Mouse (Mus musculus) MEL (cell line): ENCODE results near the gene Def8. TPM values are rescaled to one million over a fixed set of nuclear protein-coding genes. Genes with fewer than 3 reads are reported as not detected.
A peak's percentile ranks its signal among the peaks of the same experiment; 100 is the strongest.

Experiments
- DNase-seq: peaks from one replicate; pipeline ENCODE4 v3.0.0; 2011; ENCODE audit warnings: low read depth, low spot score
- H3K27ac ChIP-seq: 2 replicates; pipeline ENCODE4 v1.5.1; 2012; ENCODE audit warnings: low read depth, mild to moderate bottlenecking, control low read depth, low read length, moderate library complexity; ENCODE audit not compliant: control insufficient read depth
- H3K27me3 ChIP-seq, 2 experiments: fragments of 150-350 bp in 1 of 2; sonication (generic) in 1 of 2; 2 replicates each; pipeline ENCODE4 v1.6.1; 2012; ENCODE audit warnings: low read length in 2 of 2, mild to moderate bottlenecking in 2 of 2, improper control_type of control experiment in 1 of 2, moderate library complexity in 1 of 2; ENCODE audit not compliant: insufficient read depth in 2 of 2, control insufficient read depth in 1 of 2
- H3K36me3 ChIP-seq, 2 experiments: 2 replicates each; pipeline ENCODE4 v1.6.1; 2012 to 2014; ENCODE audit warnings: low read length in 2 of 2, improper control_type of control experiment in 1 of 2, inconsistent platforms in 1 of 2, mild to moderate bottlenecking in 1 of 2; ENCODE audit not compliant: insufficient read depth in 2 of 2, control insufficient read depth in 1 of 2
- H3K4me1 ChIP-seq, 2 experiments: fragments of 150-350 bp in 1 of 2; sonication (generic) in 1 of 2; 2 replicates each; pipeline ENCODE4 v1.6.1; 2012; ENCODE audit warnings: low read length in 2 of 2, improper control_type of control experiment in 1 of 2, mild to moderate bottlenecking in 1 of 2; ENCODE audit not compliant: insufficient read depth in 2 of 2, control insufficient read depth in 1 of 2
- H3K4me3 ChIP-seq, 2 experiments: fragments of 150-350 bp in 1 of 2; sonication (generic) in 1 of 2; 2 replicates each; pipeline ENCODE4 v1.5.1; 2012; ENCODE audit warnings: low read depth in 2 of 2, low read length in 2 of 2, mild to moderate bottlenecking in 2 of 2, moderate library complexity in 2 of 2, control low read depth in 1 of 2, improper control_type of control experiment in 1 of 2; ENCODE audit not compliant: control insufficient read depth in 1 of 2, insufficient read depth in 1 of 2
- H3K79me2 ChIP-seq: 2 replicates; pipeline ENCODE4 v1.6.1; 2012; ENCODE audit warnings: mild to moderate bottlenecking, low read length, moderate library complexity; ENCODE audit not compliant: control insufficient read depth, poor library complexity, insufficient read depth
- H3K9ac ChIP-seq: 2 replicates; pipeline ENCODE4 v1.6.1; 2012; ENCODE audit warnings: low read depth, mild to moderate bottlenecking, control low read depth, low read length, moderate library complexity; ENCODE audit not compliant: control insufficient read depth, poor library complexity, severe bottlenecking
- H3K9me3 ChIP-seq: fragments of 150-350 bp; sonication (generic); replicated peaks from 2 replicates; pipeline ENCODE4 v1.6.1; 2012; ENCODE audit warnings: mild to moderate bottlenecking, low read length, improper control_type of control experiment, moderate library complexity; ENCODE audit not compliant: insufficient read depth
- CHD1 ChIP-seq: IDR thresholded peaks from 2 replicates; pipeline ENCODE4 v1.6.1; 2012; ENCODE audit warnings: low read depth, mild to moderate bottlenecking, inconsistent platforms, low read length, improper control_type of control experiment
- EP300 ChIP-seq, 2 experiments: IDR thresholded peaks; 2 replicates each; pipeline ENCODE4 v1.6.1; 2011; ENCODE audit warnings: improper control_type of control experiment in 2 of 2, low read length in 2 of 2, low read depth in 1 of 2, mild to moderate bottlenecking in 1 of 2
- ETS1 ChIP-seq: IDR thresholded peaks from 2 replicates; pipeline ENCODE4 v1.6.1; 2012; ENCODE audit warnings: low read depth, mild to moderate bottlenecking, inconsistent platforms, low read length, improper control_type of control experiment, moderate library complexity
- GATA1 ChIP-seq: IDR thresholded peaks from 2 replicates; pipeline ENCODE4 v1.6.1; 2011; ENCODE audit warnings: low read depth, low read length, improper control_type of control experiment
- HCFC1 ChIP-seq: IDR thresholded peaks from 2 replicates; pipeline ENCODE4 v1.6.1; 2012; ENCODE audit warnings: low read depth, mild to moderate bottlenecking, inconsistent platforms, low read length, improper control_type of control experiment, moderate library complexity
- MAFK ChIP-seq: IDR thresholded peaks from 2 replicates; pipeline ENCODE4 v1.6.1; 2011; ENCODE audit warnings: low read depth, mild to moderate bottlenecking, low read length, improper control_type of control experiment, borderline replicate concordance
- MAZ ChIP-seq: IDR thresholded peaks from 2 replicates; pipeline ENCODE4 v1.6.1; 2012; ENCODE audit warnings: low read depth, mild to moderate bottlenecking, inconsistent platforms, low read length, improper control_type of control experiment
- MXI1 ChIP-seq: IDR thresholded peaks from 2 replicates; pipeline ENCODE4 v1.6.1; 2011; ENCODE audit warnings: mild to moderate bottlenecking, low read depth, low read length, improper control_type of control experiment
- MYB ChIP-seq: IDR thresholded peaks from 2 replicates; pipeline ENCODE4 v1.6.1; 2011; ENCODE audit warnings: mild to moderate bottlenecking, low read depth, low read length, improper control_type of control experiment
- MYC ChIP-seq: IDR thresholded peaks from 2 replicates; pipeline ENCODE4 v1.6.1; 2011; ENCODE audit warnings: low read depth, mild to moderate bottlenecking, low read length, improper control_type of control experiment, moderate library complexity
- POLR2A ChIP-seq, 2 experiments: IDR thresholded peaks; 2 replicates each; pipeline ENCODE4 v1.6.1; 2011 to 2012; ENCODE audit warnings: low read length in 2 of 2, mild to moderate bottlenecking in 2 of 2, control low read depth in 1 of 2, improper control_type of control experiment in 1 of 2, low read depth in 1 of 2, moderate library complexity in 1 of 2; ENCODE audit not compliant: control insufficient read depth in 1 of 2, insufficient read depth in 1 of 2, poor library complexity in 1 of 2
- POLR2AphosphoS2 ChIP-seq: IDR thresholded peaks from 2 replicates; pipeline ENCODE4 v1.6.1; 2011; ENCODE audit warnings: low read length, improper control_type of control experiment
- RCOR1 ChIP-seq: IDR thresholded peaks from 2 replicates; pipeline ENCODE4 v1.6.1; 2012; ENCODE audit warnings: low read depth, mild to moderate bottlenecking, inconsistent platforms, low read length, improper control_type of control experiment
- SIN3A ChIP-seq: IDR thresholded peaks from 2 replicates; pipeline ENCODE4 v1.6.1; 2012; ENCODE audit warnings: low read length, improper control_type of control experiment, inconsistent platforms
- SMC3 ChIP-seq: IDR thresholded peaks from 2 replicates; pipeline ENCODE4 v1.6.1; 2011; ENCODE audit warnings: low read depth, low read length, improper control_type of control experiment
- TAL1 ChIP-seq: IDR thresholded peaks from 2 replicates; pipeline ENCODE4 v1.6.1; 2012; ENCODE audit warnings: mild to moderate bottlenecking, inconsistent platforms, low read length, moderate library complexity, mixed read lengths
- TBP ChIP-seq: IDR thresholded peaks from 2 replicates; pipeline ENCODE4 v1.8.0; 2011; ENCODE audit warnings: low read depth, low read length, improper control_type of control experiment
- TCF12 ChIP-seq: IDR thresholded peaks from 2 replicates; pipeline ENCODE4 v1.6.1; 2014; ENCODE audit warnings: low read depth, mild to moderate bottlenecking, inconsistent platforms, low read length, improper control_type of control experiment, moderate library complexity
- UBTF ChIP-seq: IDR thresholded peaks from 2 replicates; pipeline ENCODE4 v1.6.1; 2012; ENCODE audit warnings: low read depth, mild to moderate bottlenecking, inconsistent platforms, low read length, improper control_type of control experiment, moderate library complexity, borderline replicate concordance; ENCODE audit not compliant: insufficient read depth
- USF1 ChIP-seq: IDR thresholded peaks from 2 replicates; pipeline ENCODE4 v1.6.1; 2014; ENCODE audit warnings: low read depth, mild to moderate bottlenecking, inconsistent platforms, low read length, improper control_type of control experiment, moderate library complexity
- USF2 ChIP-seq, 2 experiments: IDR thresholded peaks; 2 replicates each; pipeline ENCODE4 v1.6.1; 2011 to 2012; ENCODE audit warnings: improper control_type of control experiment in 2 of 2, low read length in 2 of 2, borderline replicate concordance in 1 of 2, inconsistent platforms in 1 of 2, low read depth in 1 of 2, mild to moderate bottlenecking in 1 of 2; ENCODE audit not compliant: insufficient read depth in 1 of 2
- ZKSCAN1 ChIP-seq: IDR thresholded peaks from 2 replicates; pipeline ENCODE4 v1.6.1; 2012; ENCODE audit warnings: low read depth, mild to moderate bottlenecking, inconsistent platforms, low read length, improper control_type of control experiment, moderate library complexity
- ZNF384 ChIP-seq: IDR thresholded peaks from 2 replicates; pipeline ENCODE4 v1.6.1; 2012; ENCODE audit warnings: low read depth, mild to moderate bottlenecking, inconsistent platforms, low read length, improper control_type of control experiment
- polyA plus RNA-seq, 2 experiments: library from polyadenylated mRNA; stranded (reverse) in 1 of 2; unstranded in 1 of 2; fragments of >175 nt in 1 of 2; fragments of >200 nt in 1 of 2; gene quantifications; 2 replicates each; pipeline versions ENCODE4 v1.2.1 to v1.2.4; 2012; ENCODE audit warnings: low replicate concordance in 2 of 2, low read depth in 1 of 2; ENCODE audit not compliant: insufficient read length in 2 of 2, insufficient read depth in 1 of 2, missing spikeins in 1 of 2
- total RNA-seq: library from RNA; depleted of rRNA; stranded (reverse); fragments of 300-350 nt; gene quantifications from 2 replicates; pipeline ENCODE4 v1.2.3, GENCODE M21; 2012

Def8 gene
- total and polyA plus RNA-seq, 3 experiments = 26.0 to 34.0 TPM; not detected in 1

DNA sequence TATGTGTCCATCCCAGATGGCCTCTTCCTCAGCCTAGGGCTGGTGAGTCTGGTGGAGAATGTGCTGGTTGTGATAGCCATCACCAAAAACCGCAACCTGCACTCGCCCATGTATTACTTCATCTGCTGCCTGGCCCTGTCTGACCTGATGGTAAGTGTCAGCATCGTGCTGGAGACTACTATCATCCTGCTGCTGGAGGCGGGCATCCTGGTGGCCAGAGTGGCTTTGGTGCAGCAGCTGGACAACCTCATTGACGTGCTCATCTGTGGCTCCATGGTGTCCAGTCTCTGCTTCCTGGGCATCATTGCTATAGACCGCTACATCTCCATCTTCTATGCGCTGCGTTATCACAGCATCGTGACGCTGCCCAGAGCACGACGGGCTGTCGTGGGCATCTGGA is 15.7 kb upstream of the Def8 start:
- Histone ChIP-seq H3K79me2 (no peaks in the 10 kb centered on the region), H3K4me3 (no peak overlapping the region), H3K36me3 (peaks cover 0 to 37% of the 10 kb centered on the region in 2 experiments; a peak in 2 of 4 replicates), H3K4me1 (peaks cover 2 to 51% of the 10 kb centered on the region in 2 experiments), H3K9me3 (no peaks in the 10 kb centered on the region), H3K9ac (no peak overlapping the region), H3K27ac (no peak overlapping the region), H3K27me3 (no peaks in the 10 kb centered on the region)
- TF ChIP-seq MAZ = 0 out of 2 replicates have a peak, but pooled peaks have one; percentile 18
- TF ChIP-seq USF1 = no peak
- no peak for DNase-seq

DNA sequence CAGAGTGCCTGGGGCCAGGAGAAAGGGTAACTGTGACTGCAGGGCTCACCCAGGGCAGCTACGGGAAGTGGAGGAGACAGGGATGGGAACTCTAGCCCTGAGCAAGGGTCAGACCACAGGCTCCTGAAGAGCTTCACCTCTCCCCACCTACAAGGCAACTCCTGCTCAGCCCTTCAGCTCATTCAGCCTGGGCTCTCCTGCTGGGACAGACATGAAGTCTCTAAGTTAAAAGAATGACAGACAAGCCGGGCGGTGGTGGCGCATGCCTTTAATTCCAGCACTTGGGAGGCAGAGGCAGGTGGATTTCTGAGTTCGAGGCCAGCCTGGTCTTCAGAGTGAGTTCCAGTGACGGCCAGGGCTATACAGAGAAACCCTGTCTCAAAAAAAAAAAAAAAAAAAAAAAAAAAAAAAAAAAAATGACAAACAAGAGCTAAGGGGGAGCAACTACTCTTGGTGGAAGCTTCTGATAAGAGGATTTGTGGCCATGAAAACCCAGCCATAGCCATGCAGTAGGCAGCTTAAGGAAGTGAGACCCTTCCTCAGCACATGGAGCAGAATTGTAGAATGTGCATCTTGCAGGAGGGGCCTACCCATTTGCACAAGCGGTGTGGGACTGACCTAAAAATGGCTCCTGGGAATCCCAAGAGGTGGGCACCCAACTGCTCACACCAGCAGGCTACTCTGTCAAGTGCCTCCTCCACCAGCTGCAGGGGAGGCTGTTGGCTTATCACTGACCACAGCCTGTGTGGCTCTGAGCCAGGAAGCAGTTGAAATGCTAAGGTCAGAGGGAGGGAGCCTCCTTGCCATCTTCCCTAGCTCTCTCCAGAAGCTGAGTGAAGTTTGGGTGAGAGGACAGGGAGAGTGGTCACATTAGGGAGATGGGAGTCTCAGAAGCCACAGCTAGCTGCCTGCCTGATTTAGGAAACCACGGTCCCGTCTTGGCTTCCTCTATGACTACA is 14.5 kb upstream of the Def8 start:
- peak overlapping the region; percentile 60 for H3K27ac ChIP-seq
- peaks cover 2 to 52% of the 10 kb centered on the region in 2 experiments for H3K4me1 ChIP-seq
- no peaks in the 10 kb centered on the region for H3K79me2 ChIP-seq
- no peak overlapping the region for H3K4me3 ChIP-seq
- H3K36me3 ChIP-seq = peaks cover 0 to 37% of the 10 kb centered on the region in 2 experiments; a peak in 2 of 4 replicates
- 0 out of 2 replicates have a peak overlapping the region, but pooled peaks have one; percentile 6 for H3K9ac ChIP-seq
- no peaks in the 10 kb centered on the region for H3K27me3 ChIP-seq
- H3K9me3 ChIP-seq = no peaks in the 10 kb centered on the region
- DNase-seq = peak; percentile 85
- peak; percentile 61 to 80; a peak in 3 of 4 replicates for TF ChIP-seq EP300 (IDR thresholded peaks at IDR 0.05; ENCODE audit: low read depth in 1 of 2, low read length in 2 of 2)
- TF ChIP-seq ETS1 = peak; percentile 72
- TF ChIP-seq MAFK = no peak
- TF ChIP-seq TAL1 = peak; percentile 90
- no peak for TF ChIP-seq UBTF
- no peak for TF ChIP-seq USF2 (IDR thresholded peaks at IDR 0.05; ENCODE audit: borderline replicate concordance in 1 of 2, insufficient read depth in 1 of 2, low read depth in 1 of 2, low read length in 2 of 2)
- peak; percentile 95 for TF ChIP-seq ZNF384
- peak; percentile 49; the same call in 1 of the 2 replicates for TF ChIP-seq RCOR1
- no peak for TF ChIP-seq CHD1
- TF ChIP-seq MAZ = no peak
- peak; percentile 58 for TF ChIP-seq MYB
- peak; percentile 45; the same call in 1 of the 2 replicates for TF ChIP-seq MXI1
- no peak for TF ChIP-seq HCFC1
- no peak; the same call in 1 of the 2 replicates for TF ChIP-seq MYC
- TF ChIP-seq SMC3 = no peak
- TF ChIP-seq GATA1 = peak; percentile 37; the same call in 1 of the 2 replicates
- no peak for TF ChIP-seq POLR2A (IDR thresholded peaks at IDR 0.05; ENCODE audit: control insufficient read depth in 1 of 2, insufficient read depth in 1 of 2, low read depth in 1 of 2, low read length in 2 of 2, poor library complexity in 1 of 2)
- peak; percentile 73; the same call in 1 of the 2 replicates for TF ChIP-seq TCF12
- TF ChIP-seq TBP = peak; percentile 92
- TF ChIP-seq ZKSCAN1 = peak; percentile 43; the same call in 1 of the 2 replicates
- TF ChIP-seq SIN3A = peak; percentile 47; the same call in 1 of the 2 replicates
- no peak for TF ChIP-seq POLR2AphosphoS2
